Mouse (Mus musculus) kidney, adult 2 months (tissue): ENCODE results near the gene C8g.

Experiments used
- CTCF ChIP-seq: fragments of 200-500 bp; conservative IDR thresholded peaks from 2 replicates; pipeline ENCODE4 v1.5.1; 2011; ENCODE audit warnings: low read depth, mild to moderate bottlenecking, control low read depth, low read length, moderate library complexity, mixed read lengths; ENCODE audit not compliant: insufficient read depth, insufficient read length
- POLR2A ChIP-seq: fragments of 200-500 bp; IDR thresholded peaks from one replicate; pipeline ENCODE4 v1.6.1; 2011; ENCODE audit warnings: low read depth, low read length, control low read depth

GRCm38 (mm10) chr2:25533707-25534106 is 32.2 kb upstream of the C8g start:
- TF ChIP-seq CTCF (no peak), POLR2A (no peak)
